Mouse (Mus musculus): ENCODE results near the gene Gsdma2. TPM values are rescaled to one million over a fixed set of nuclear protein-coding genes. Genes with fewer than 3 reads are reported as not detected.

Gsdma2 gene
- polyA plus RNA-seq, 1 experiment from 2014 or later, result not detected

Other genes with a start within 250 kb of the Gsdma2 start
- 6.3 and 9.5 TPM in 2 replicates for gene Pgap3, start 246.3 kb upstream of the Gsdma2 start, polyA plus RNA-seq (2014; fragmentation: Nextera tagmentation; extraction: Ambion mirVana)
- gene Erbb2, start 234.3 kb upstream of the Gsdma2 start, polyA plus RNA-seq (2014; fragmentation: Nextera tagmentation; extraction: Ambion mirVana), result 29.6 and 30.5 TPM in 2 replicates
- gene Mien1, start 207.8 kb upstream of the Gsdma2 start, polyA plus RNA-seq (2014; fragmentation: Nextera tagmentation; extraction: Ambion mirVana), result 75.4 and 78.3 TPM in 2 replicates
- gene Grb7, start 200.4 kb upstream of the Gsdma2 start, polyA plus RNA-seq (2014; fragmentation: Nextera tagmentation; extraction: Ambion mirVana), result 5.3 and 6.7 TPM in 2 replicates
- 0.07 TPM in 1 of 2 replicates, not detected in the other for gene Ikzf3, start 100.7 kb upstream of the Gsdma2 start, polyA plus RNA-seq (2014; fragmentation: Nextera tagmentation; extraction: Ambion mirVana)
- 0.45 and 1.2 TPM in 2 replicates for gene Zpbp2, start 95.7 kb upstream of the Gsdma2 start, polyA plus RNA-seq (2014; fragmentation: Nextera tagmentation; extraction: Ambion mirVana)
- 9.6 and 10.1 TPM in 2 replicates for gene Ormdl3, start 59.4 kb upstream of the Gsdma2 start, polyA plus RNA-seq (2014; fragmentation: Nextera tagmentation; extraction: Ambion mirVana)
- gene Lrrc3c, start 48.5 kb upstream of the Gsdma2 start, polyA plus RNA-seq (2014; fragmentation: Nextera tagmentation; extraction: Ambion mirVana), result not detected in 2 replicates
- gene Gm12355, start 21.1 kb upstream of the Gsdma2 start, polyA plus RNA-seq (2014; fragmentation: Nextera tagmentation; extraction: Ambion mirVana), result 0.75 and 0.80 TPM in 2 replicates
- not detected in 2 replicates for gene Gsdma3, start 20.4 kb upstream of the Gsdma2 start, polyA plus RNA-seq (2014; fragmentation: Nextera tagmentation; extraction: Ambion mirVana)
- gene Gsdma, start 17.6 kb downstream of the Gsdma2 start, polyA plus RNA-seq (2014; fragmentation: Nextera tagmentation; extraction: Ambion mirVana), result 0.05 TPM in 1 of 2 replicates, not detected in the other
- 180 and 187 TPM in 2 replicates for gene Psmd3, start 35.8 kb downstream of the Gsdma2 start, polyA plus RNA-seq (2014; fragmentation: Nextera tagmentation; extraction: Ambion mirVana)
- 0.11 TPM in 1 of 2 replicates, not detected in the other for gene Csf3, start 54.5 kb downstream of the Gsdma2 start, polyA plus RNA-seq (2014; fragmentation: Nextera tagmentation; extraction: Ambion mirVana)
- gene Med24, start 82.7 kb downstream of the Gsdma2 start, polyA plus RNA-seq (2014; fragmentation: Nextera tagmentation; extraction: Ambion mirVana), result 68.0 and 69.2 TPM in 2 replicates
- 16.5 and 17.7 TPM in 2 replicates for gene Thra, start 93.9 kb downstream of the Gsdma2 start, polyA plus RNA-seq (2014; fragmentation: Nextera tagmentation; extraction: Ambion mirVana)
- 1.0 and 1.1 TPM in 2 replicates for gene Nr1d1, start 128.6 kb downstream of the Gsdma2 start, polyA plus RNA-seq (2014; fragmentation: Nextera tagmentation; extraction: Ambion mirVana)
- 24.6 and 25.6 TPM in 2 replicates for gene Msl1, start 148.8 kb downstream of the Gsdma2 start, polyA plus RNA-seq (2014; fragmentation: Nextera tagmentation; extraction: Ambion mirVana)
- 44.9 and 51.1 TPM in 2 replicates for gene Casc3, start 158.1 kb downstream of the Gsdma2 start, polyA plus RNA-seq (2014; fragmentation: Nextera tagmentation; extraction: Ambion mirVana)
- gene Rapgefl1, start 190.0 kb downstream of the Gsdma2 start, polyA plus RNA-seq (2014; fragmentation: Nextera tagmentation; extraction: Ambion mirVana), result 2.2 and 2.8 TPM in 2 replicates
- gene Wipf2, start 216.9 kb downstream of the Gsdma2 start, polyA plus RNA-seq (2014; fragmentation: Nextera tagmentation; extraction: Ambion mirVana), result 6.3 and 7.4 TPM in 2 replicates